Mouse (Mus musculus) kidney, adult 2 months (tissue): ENCODE results near the gene Rbm44. TPM values are rescaled to one million over a fixed set of nuclear protein-coding genes. Genes with fewer than 3 reads are reported as not detected.
A peak's percentile ranks its signal among the peaks of the same experiment; 100 is the strongest.

Experiments
- DNase-seq: peaks from one replicate; pipeline ENCODE4 v3.0.0; 2021
- H3K27ac ChIP-seq: fragments of 200-500 bp; 2 replicates; pipeline ENCODE4 v1.5.1; 2012; ENCODE audit warnings: low read depth, low read length, control low read depth, inconsistent platforms; ENCODE audit not compliant: insufficient read depth
- H3K27me3 ChIP-seq: fragments of 200-500 bp; replicated peaks from 2 replicates; pipeline ENCODE4 v1.6.1; 2012; ENCODE audit warnings: mild to moderate bottlenecking, moderate library complexity, low read length, inconsistent platforms; ENCODE audit not compliant: control insufficient read depth, insufficient read depth
- H3K36me3 ChIP-seq: fragments of 200-500 bp; 2 replicates; pipeline ENCODE4 v1.6.1; 2012; ENCODE audit warnings: mild to moderate bottlenecking, moderate library complexity, low read length, inconsistent platforms; ENCODE audit not compliant: control insufficient read depth, insufficient read depth
- H3K4me1 ChIP-seq: fragments of 200-500 bp; 2 replicates; pipeline ENCODE4 v1.6.1; 2011; ENCODE audit warnings: low read length; ENCODE audit not compliant: control insufficient read depth, insufficient read depth
- H3K4me3 ChIP-seq: fragments of 200-500 bp; 2 replicates; pipeline ENCODE4 v1.5.1; 2011; ENCODE audit warnings: mild to moderate bottlenecking, low read depth, low read length, control low read depth; ENCODE audit not compliant: insufficient read depth
- CTCF ChIP-seq: fragments of 200-500 bp; conservative IDR thresholded peaks from 2 replicates; pipeline ENCODE4 v1.5.1; 2011; ENCODE audit warnings: low read depth, mild to moderate bottlenecking, control low read depth, low read length, moderate library complexity, mixed read lengths; ENCODE audit not compliant: insufficient read depth, insufficient read length
- POLR2A ChIP-seq: fragments of 200-500 bp; IDR thresholded peaks from one replicate; pipeline ENCODE4 v1.6.1; 2011; ENCODE audit warnings: low read depth, low read length, control low read depth
- WGBS: fragments of 180-500 bp; shearing (Covaris S2); methylation state at CpG from one replicate; pipeline ENCODE4 v1.1.7; 2018; 5-methylcytosine and 5-hydroxymethylcytosine counted together
- polyA plus RNA-seq: library from polyadenylated mRNA; depleted of rRNA; stranded (reverse); fragments of >200 nt; gene quantifications from 2 replicates; pipeline ENCODE4 v1.2.3, GENCODE M21; 2012

Rbm44 gene
- polyA plus RNA-seq, 1 experiment: not detected

- Histone ChIP-seq H3K4me3 (no peak overlapping the region), H3K36me3 (no peaks in the 10 kb centered on the region), H3K27me3 (no peaks in the 10 kb centered on the region), H3K27ac (peak overlapping the region; percentile 6; the same call in 1 of the 2 replicates), H3K4me1 (no peaks in the 10 kb centered on the region)
- TF ChIP-seq POLR2A (no peak), CTCF (no peak)
- peak; percentile 48 for DNase-seq
- 80% methylated on average over 15 of the region's 15 CpGs for WGBS
Observed at GRCm38 (mm10) chr1:91103366-91103983, 41.4 kb upstream of the Rbm44 start.

GRCm38 (mm10) chr1:91107548-91107947, 37.3 kb upstream of the Rbm44 start:
- no peak overlapping the region for H3K27ac ChIP-seq
- H3K4me3 ChIP-seq: no peak overlapping the region
- TF ChIP-seq CTCF (peak; percentile 49), POLR2A (no peak)
- DNase-seq: no peak
- WGBS: 84% methylated on average over 5 of the region's 5 CpGs
- no peaks in the 10 kb centered on the region for H3K27me3 ChIP-seq
- H3K36me3 ChIP-seq: no peaks in the 10 kb centered on the region; the same call in 1 of the 2 replicates
- H3K4me1 ChIP-seq: no peaks in the 10 kb centered on the region

GRCm38 (mm10) chr1:91109302-91109701, 35.6 kb upstream of the Rbm44 start:
- Histone ChIP-seq H3K27me3 (no peaks in the 10 kb centered on the region), H3K36me3 (no peaks in the 10 kb centered on the region; the same call in 1 of the 2 replicates), H3K4me3 (no peak overlapping the region), H3K4me1 (no peaks in the 10 kb centered on the region), H3K27ac (no peak overlapping the region)
- 52% methylated on average over 4 of the region's 4 CpGs for WGBS
- DNase-seq: no peak
- TF ChIP-seq POLR2A (no peak), CTCF (no peak)

GRCm38 (mm10) chr1:91112171-91112570, 32.7 kb upstream of the Rbm44 start:
- H3K36me3 ChIP-seq: no peaks in the 10 kb centered on the region; the same call in 1 of the 2 replicates
- H3K4me3 ChIP-seq: no peak overlapping the region
- no peak for TF ChIP-seq CTCF
- TF ChIP-seq POLR2A: no peak
- no peaks in the 10 kb centered on the region for H3K27me3 ChIP-seq
- no peak overlapping the region for H3K27ac ChIP-seq
- no peak for DNase-seq
- 94% methylated on average over 14 of the region's 14 CpGs for WGBS
- H3K4me1 ChIP-seq: no peaks in the 10 kb centered on the region

- Histone ChIP-seq H3K4me3 (no peak overlapping the region), H3K4me1 (no peaks in the 10 kb centered on the region), H3K27me3 (no peaks in the 10 kb centered on the region), H3K27ac (no peak overlapping the region), H3K36me3 (no peaks in the 10 kb centered on the region; the same call in 1 of the 2 replicates)
- 96% methylated on average over 4 of the region's 4 CpGs for WGBS
- TF ChIP-seq POLR2A (no peak), CTCF (no peak)
- DNase-seq: no peak
Observed at GRCm38 (mm10) chr1:91112606-91113005, 32.3 kb upstream of the Rbm44 start.

DNA sequence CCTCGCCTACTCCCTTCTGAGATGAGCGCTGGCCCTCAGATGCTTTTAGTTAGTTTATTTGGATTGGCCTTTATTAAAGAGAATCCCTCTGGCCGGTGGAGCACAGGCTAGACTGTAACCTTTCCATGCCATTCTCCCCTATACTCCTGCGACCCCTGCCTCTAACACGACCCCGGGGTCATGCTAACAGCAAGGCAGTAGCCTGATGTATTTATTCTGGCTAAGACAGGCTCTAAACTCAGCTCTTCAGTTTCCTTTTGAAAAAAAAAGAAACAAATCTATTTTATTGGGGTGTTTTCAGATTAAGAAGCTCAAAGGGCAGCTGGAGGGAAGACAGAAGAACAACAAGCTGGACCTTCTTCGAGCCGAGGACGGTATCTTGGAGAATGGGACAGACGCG, 22.8 kb upstream of the Rbm44 start:
- TF ChIP-seq CTCF: no peak
- no peak for TF ChIP-seq POLR2A
- H3K27me3 ChIP-seq: no peaks in the 10 kb centered on the region
- H3K4me1 ChIP-seq: no peaks in the 10 kb centered on the region
- 64% methylated on average over 11 of the region's 11 CpGs for WGBS
- H3K36me3 ChIP-seq: no peaks in the 10 kb centered on the region; the same call in 1 of the 2 replicates
- H3K4me3 ChIP-seq: no peak overlapping the region
- H3K27ac ChIP-seq: no peak overlapping the region
- peak; percentile 46 for DNase-seq

DNA sequence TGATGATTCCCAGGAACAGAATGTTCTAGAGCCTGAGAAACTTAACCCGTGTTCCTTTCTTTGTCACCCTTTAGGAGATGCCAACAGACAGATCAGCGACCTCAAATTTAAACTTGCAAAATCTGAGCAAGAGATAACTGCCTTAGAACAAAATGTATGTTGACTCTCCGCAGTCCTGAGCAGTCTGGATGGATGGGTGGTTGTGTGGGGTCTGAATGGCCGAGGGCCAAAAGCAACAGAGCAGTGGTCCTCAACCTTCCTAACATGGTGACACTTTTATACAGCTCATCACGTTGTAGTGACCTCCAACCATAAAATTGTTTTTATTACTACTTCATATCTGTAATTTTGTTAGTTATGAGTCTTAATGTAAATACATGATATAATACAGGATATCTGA, 21.9 kb upstream of the Rbm44 start:
- H3K4me3 ChIP-seq: no peak overlapping the region
- no peaks in the 10 kb centered on the region; the same call in none of the 2 replicates for H3K36me3 ChIP-seq
- TF ChIP-seq POLR2A: no peak
- no peak for TF ChIP-seq CTCF
- no peaks in the 10 kb centered on the region for H3K4me1 ChIP-seq
- no peak overlapping the region for H3K27ac ChIP-seq
- no peaks in the 10 kb centered on the region for H3K27me3 ChIP-seq
- DNase-seq: no peak
- 89% methylated on average over 5 of the region's 5 CpGs for WGBS
